Mouse (Mus musculus) small intestine, adult 2 months (tissue): ENCODE measurements around the gene Ctcf. TPM values are rescaled to one million over a fixed set of nuclear protein-coding genes. Genes with fewer than 3 reads are reported as not detected.
A peak's percentile ranks its signal among the peaks of the same experiment; 100 is the strongest.

ENCODE experiments used
- H3K27ac ChIP-seq: fragments of 200-500 bp; 2 replicates; pipeline ENCODE4 v1.5.1; 2012; ENCODE audit warnings: low read depth, low read length, control low read depth, inconsistent platforms; ENCODE audit not compliant: insufficient read depth
- H3K27me3 ChIP-seq: fragments of 200-500 bp; 2 replicates; pipeline ENCODE4 v1.6.1; 2012; ENCODE audit warnings: mild to moderate bottlenecking, moderate library complexity, low read length, inconsistent platforms; ENCODE audit not compliant: control insufficient read depth, insufficient read depth
- H3K36me3 ChIP-seq: fragments of 200-500 bp; 2 replicates; pipeline ENCODE4 v1.6.1; 2012; ENCODE audit warnings: mild to moderate bottlenecking, low read length, control low read depth, inconsistent platforms; ENCODE audit not compliant: control insufficient read depth, insufficient read depth
- H3K4me1 ChIP-seq: fragments of 200-500 bp; 2 replicates; pipeline ENCODE4 v1.6.1; 2012; ENCODE audit warnings: low read length, inconsistent platforms, mixed read lengths; ENCODE audit not compliant: control insufficient read depth, insufficient read depth, insufficient read length
- H3K4me3 ChIP-seq: fragments of 200-500 bp; 2 replicates; pipeline ENCODE4 v1.5.1; 2012; ENCODE audit warnings: low read depth, mild to moderate bottlenecking, control low read depth, inconsistent platforms, low read length, moderate library complexity
- CTCF ChIP-seq: fragments of 200-500 bp; IDR thresholded peaks from 2 replicates; pipeline ENCODE4 v1.5.1; 2012; ENCODE audit warnings: low read depth, mild to moderate bottlenecking, control low read depth, inconsistent platforms, low read length, moderate library complexity, mixed read lengths; ENCODE audit not compliant: insufficient replicate concordance, insufficient read length; ENCODE audit errors: extremely low read depth
- POLR2A ChIP-seq: fragments of 200-500 bp; IDR thresholded peaks from 2 replicates; pipeline ENCODE4 v1.6.1; 2012; ENCODE audit warnings: low read depth, mild to moderate bottlenecking, control low read depth, inconsistent platforms, low read length, moderate library complexity
- WGBS: fragments of 180-500 bp; shearing (Covaris S2); methylation state at CpG from one replicate; pipeline ENCODE4 v1.1.7; 2018; 5-methylcytosine and 5-hydroxymethylcytosine counted together
- polyA plus RNA-seq: library from polyadenylated mRNA; depleted of rRNA; stranded (reverse); fragments of >200 nt; gene quantifications from 2 replicates; pipeline ENCODE4 v1.2.3, GENCODE M21; 2012

The Ctcf gene
- polyA plus RNA-seq, 1 experiment: 8.4 TPM

- peaks cover 13% of the 10 kb centered on the region; the same call in 1 of the 2 replicates for H3K36me3 ChIP-seq
- peak overlapping the region; percentile 79 for H3K27ac ChIP-seq
- H3K27me3 ChIP-seq: no peaks in the 10 kb centered on the region
- H3K4me3 ChIP-seq: no peak overlapping the region
- WGBS: 60% methylated on average over 7 of the region's 7 CpGs
- H3K4me1 ChIP-seq: peaks cover 7% of the 10 kb centered on the region; the same call in 1 of the 2 replicates
- TF ChIP-seq CTCF (no peak), POLR2A (no peak)
Observed at GRCm38 (mm10) chr8:105623679-105624245, 12.6 kb upstream of the Ctcf start.

DNA sequence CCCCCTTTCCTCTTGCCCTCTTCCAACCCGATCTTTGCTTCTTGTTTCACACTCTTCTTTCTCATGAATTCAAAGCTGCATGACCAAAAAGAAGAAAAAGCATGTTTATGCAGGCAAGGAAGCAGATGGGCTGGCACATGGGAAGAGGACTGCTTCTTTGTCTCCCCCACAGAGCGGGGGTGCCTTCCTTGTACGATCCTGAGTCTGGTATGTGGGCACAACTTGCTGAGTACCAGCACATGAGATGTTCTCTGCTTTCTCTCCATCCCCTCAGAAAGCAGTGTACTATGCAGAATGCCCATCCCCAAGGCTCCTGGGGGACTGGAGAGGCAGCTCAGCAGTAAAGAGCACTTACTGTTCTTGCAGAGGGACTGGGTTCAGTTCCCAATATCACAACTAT lies 12.0 kb upstream of the Ctcf start:
- Histone ChIP-seq H3K4me1 (peaks cover 7% of the 10 kb centered on the region; the same call in 1 of the 2 replicates), H3K27ac (peak overlapping the region; percentile 79), H3K36me3 (peaks cover 11% of the 10 kb centered on the region; the same call in 1 of the 2 replicates), H3K4me3 (no peak overlapping the region), H3K27me3 (no peaks in the 10 kb centered on the region)
- WGBS: 69% methylated on average over 3 of the region's 3 CpGs
- TF ChIP-seq POLR2A: no peak
- TF ChIP-seq CTCF: no peak

GRCm38 (mm10) chr8:105624831-105625230 lies 11.5 kb upstream of the Ctcf start:
- H3K4me1 ChIP-seq: peaks cover 7% of the 10 kb centered on the region; the same call in 1 of the 2 replicates
- peak overlapping the region; percentile 79; the same call in 1 of the 2 replicates for H3K27ac ChIP-seq
- peaks cover 11% of the 10 kb centered on the region; the same call in 1 of the 2 replicates for H3K36me3 ChIP-seq
- TF ChIP-seq POLR2A (no peak), CTCF (no peak)
- H3K27me3 ChIP-seq: no peaks in the 10 kb centered on the region
- no peak overlapping the region for H3K4me3 ChIP-seq
- 80% methylated on average over 1 of the region's 1 CpGs for WGBS

- no peak for TF ChIP-seq CTCF
- no peak for TF ChIP-seq POLR2A
- H3K27ac ChIP-seq: no peak overlapping the region
- no peak overlapping the region for H3K4me3 ChIP-seq
- H3K4me1 ChIP-seq: peaks cover 7% of the 10 kb centered on the region; the same call in 1 of the 2 replicates
- no peaks in the 10 kb centered on the region for H3K27me3 ChIP-seq
- WGBS: 83% methylated on average over 1 of the region's 1 CpGs
- 0 out of 2 replicates have a peak, but pooled peaks cover 3% of the 10 kb centered on the region for H3K36me3 ChIP-seq
Observed at GRCm38 (mm10) chr8:105626086-105626485, 10.3 kb upstream of the Ctcf start.

GRCm38 (mm10) chr8:105629337-105629736 lies 7.0 kb upstream of the Ctcf start:
- peak overlapping the region; percentile 37; the same call in 1 of the 2 replicates for H3K27ac ChIP-seq
- H3K27me3 ChIP-seq: no peaks in the 10 kb centered on the region
- no peak for TF ChIP-seq POLR2A
- TF ChIP-seq CTCF: no peak
- no peaks in the 10 kb centered on the region for H3K36me3 ChIP-seq
- H3K4me3 ChIP-seq: no peak overlapping the region
- H3K4me1 ChIP-seq: no peaks in the 10 kb centered on the region
- 76% methylated on average over 4 of the region's 4 CpGs for WGBS

DNA sequence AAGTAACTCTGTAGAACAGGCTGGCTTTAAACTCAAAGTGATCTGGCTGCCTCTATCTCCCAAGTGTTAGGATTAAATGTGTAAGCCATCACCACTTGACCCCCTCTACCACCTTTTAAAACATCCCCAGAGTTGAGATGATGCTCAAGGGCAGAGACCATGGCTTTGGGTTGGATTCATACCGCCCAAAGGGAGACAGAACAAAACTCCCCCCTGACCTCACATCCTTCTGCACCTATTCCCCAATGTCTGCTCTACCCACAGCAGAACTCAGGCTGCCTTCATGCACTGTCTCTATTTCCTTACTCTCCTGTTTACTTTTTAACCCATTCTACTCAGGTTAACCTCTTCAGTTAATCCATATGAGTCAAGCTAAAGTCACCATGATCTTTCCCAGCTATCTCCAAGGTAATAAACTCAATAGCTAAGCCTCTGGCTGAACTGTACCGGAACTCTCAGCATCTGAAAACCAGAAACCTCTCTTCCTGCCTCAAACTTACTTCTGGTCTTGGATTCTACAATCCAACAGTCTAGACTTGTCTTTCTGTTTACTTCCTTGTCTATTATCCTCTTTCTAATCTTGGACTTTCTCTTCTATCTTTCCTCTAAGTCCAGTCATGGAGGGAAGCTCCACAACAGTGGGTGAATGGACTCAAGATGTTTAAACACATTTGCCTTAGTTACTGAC lies 1.5 kb upstream of the Ctcf start:
- Histone ChIP-seq H3K27me3 (no peaks in the 10 kb centered on the region), H3K4me3 (no peak overlapping the region), H3K36me3 (no peaks in the 10 kb centered on the region), H3K4me1 (no peaks in the 10 kb centered on the region; the same call in 1 of the 2 replicates), H3K27ac (no peak overlapping the region)
- TF ChIP-seq CTCF (no peak), POLR2A (no peak)
- WGBS: 46% methylated on average over 2 of the region's 2 CpGs

DNA sequence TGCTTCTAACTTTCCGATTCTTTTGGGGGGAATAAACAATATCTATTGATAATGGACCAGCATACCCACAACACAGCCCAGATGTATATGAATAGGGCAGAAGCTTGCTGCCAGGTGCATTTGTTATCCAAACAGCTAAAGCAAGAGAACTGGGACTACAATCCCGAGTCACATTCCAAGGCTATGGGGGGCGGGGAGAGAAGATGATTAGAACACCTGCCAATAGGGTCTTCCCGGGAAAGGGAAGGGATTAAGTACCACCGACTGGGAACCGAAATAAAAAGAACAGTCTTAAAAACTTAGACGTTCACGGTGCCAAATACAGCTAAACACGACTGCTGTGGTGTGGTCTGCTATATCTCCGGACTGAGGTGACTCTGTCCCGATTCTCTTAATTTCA lies 887 bp upstream of the Ctcf start:
- Histone ChIP-seq H3K27ac (peak overlapping the region; percentile 61; the same call in 1 of the 2 replicates), H3K4me3 (peak overlapping the region; percentile 73)
- 2% methylated on average over 11 of the region's 11 CpGs for WGBS

More for the DNA sequence above, 887 bp upstream of the Ctcf start:
- Histone ChIP-seq H3K36me3 (no peaks in the 10 kb centered on the region), H3K4me1 (no peaks in the 10 kb centered on the region; the same call in 1 of the 2 replicates), H3K27me3 (no peaks in the 10 kb centered on the region)
- no peak for TF ChIP-seq POLR2A
